Mouse (Mus musculus): ENCODE measurements around the gene Gm17545.

- TF ChIP-seq CTCF (IDR thresholded peaks at IDR 0.05; ENCODE audit: low read depth), result peak; percentile 12; the same call in 1 of the 2 replicates
- no peak for TF ChIP-seq EP300 (optimal IDR thresholded peaks at IDR 0.05)
Measured at GRCm38 (mm10) chr9:22494203-22494807, 40.2 kb downstream of the Gm17545 start.
